Mouse (Mus musculus): Measurements from ENCODE around the gene Pygm.
A peak's percentile ranks its signal among the peaks of the same experiment; 100 is the strongest.

Gene Pygm

GRCm38 (mm10) chr19:6407816-6408510, 23.8 kb downstream of the Pygm start:
- no peak for DNase-seq (ENCODE audit: low read depth in 1 of 2, low spot score in 2 of 2)

DNA sequence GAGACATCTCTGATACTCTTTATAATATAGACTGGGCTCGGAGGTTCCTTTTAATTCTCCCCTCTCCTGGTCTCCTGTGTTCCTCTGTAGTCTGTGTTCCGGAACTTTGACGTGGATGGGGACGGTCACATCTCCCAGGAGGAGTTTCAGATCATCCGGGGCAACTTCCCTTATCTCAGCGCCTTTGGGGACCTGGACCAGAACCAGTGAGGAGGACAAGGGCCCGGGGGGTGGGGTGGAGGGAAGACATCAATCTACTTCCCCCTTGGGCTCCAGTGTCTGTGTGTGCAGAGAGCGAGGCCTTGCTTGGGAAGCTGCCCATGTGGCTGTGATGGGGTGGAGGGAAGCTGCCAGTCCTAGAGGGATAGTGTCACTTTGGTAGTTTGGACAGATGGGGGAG, 24.6 kb downstream of the Pygm start:
- no peak for DNase-seq (ENCODE audit: low read depth in 1 of 2, low spot score in 2 of 2)

GRCm38 (mm10) chr19:6409176-6409575, 25.0 kb downstream of the Pygm start:
- no peak for DNase-seq (ENCODE audit: low read depth in 1 of 2, low spot score in 2 of 2)

DNA sequence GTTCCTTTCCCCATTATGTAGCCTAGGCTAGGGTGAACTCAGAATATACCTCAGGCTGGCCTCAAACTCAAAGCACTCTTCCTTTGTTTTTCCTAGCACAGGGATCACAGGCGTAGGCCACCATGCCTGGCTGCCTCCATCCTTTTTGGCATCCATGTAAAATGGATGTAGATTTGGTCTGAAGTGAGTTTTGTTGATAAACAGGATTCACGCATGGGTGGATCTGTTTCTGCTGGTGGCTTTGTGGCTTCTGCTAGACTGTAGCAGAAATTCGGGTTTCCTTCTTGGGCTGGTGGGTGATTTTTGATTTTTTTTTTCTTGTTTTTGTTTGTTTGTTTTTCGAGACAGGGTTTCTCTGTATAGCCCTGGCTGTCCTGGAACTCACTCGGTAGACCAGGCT, 25.7 kb downstream of the Pygm start:
- DNase-seq (ENCODE audit: low read depth in 1 of 2, low spot score in 2 of 2): no peak

- DNase-seq (ENCODE audit: low read depth in 1 of 2, low spot score in 2 of 2): no peak
Measured at GRCm38 (mm10) chr19:6412798-6413197, 28.6 kb downstream of the Pygm start.

GRCm38 (mm10) chr19:6415454-6415853, 31.3 kb downstream of the Pygm start:
- no peak for DNase-seq (ENCODE audit: low read depth in 1 of 2, low spot score in 2 of 2)

DNA sequence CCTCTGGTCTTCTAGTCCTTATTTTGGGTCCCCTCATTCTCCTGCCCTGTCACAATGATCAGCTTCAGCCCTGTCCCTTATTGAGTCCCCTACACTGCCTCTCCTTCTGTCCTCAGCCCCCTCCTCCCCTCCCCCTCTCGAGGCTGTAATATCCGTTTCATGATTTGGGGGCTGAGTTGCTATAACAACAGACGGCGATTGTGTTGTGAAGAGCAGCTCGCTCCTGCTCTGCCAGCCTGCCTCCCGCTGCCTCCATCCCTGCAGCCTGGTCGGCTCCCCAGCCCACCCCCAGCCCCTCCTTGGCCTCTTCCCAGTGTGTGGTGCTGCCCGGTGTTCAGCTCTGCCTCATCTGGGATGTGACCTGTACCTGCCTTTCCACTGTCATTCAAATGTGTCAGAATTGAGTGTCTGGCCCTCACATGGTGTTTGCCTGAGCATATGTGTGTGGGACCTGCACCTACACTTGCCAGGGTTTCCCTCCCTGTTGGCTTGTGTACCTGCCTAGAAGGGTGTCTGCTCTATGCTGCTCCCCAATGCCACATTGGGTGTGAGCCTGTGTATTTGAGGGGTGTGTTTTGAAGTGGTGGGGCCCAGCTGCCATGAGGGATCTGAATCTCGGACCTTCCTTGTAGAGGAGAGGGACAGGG, 32.0 kb downstream of the Pygm start:
- DNase-seq (ENCODE audit: low read depth in 1 of 2, low spot score in 2 of 2): no peak

DNA sequence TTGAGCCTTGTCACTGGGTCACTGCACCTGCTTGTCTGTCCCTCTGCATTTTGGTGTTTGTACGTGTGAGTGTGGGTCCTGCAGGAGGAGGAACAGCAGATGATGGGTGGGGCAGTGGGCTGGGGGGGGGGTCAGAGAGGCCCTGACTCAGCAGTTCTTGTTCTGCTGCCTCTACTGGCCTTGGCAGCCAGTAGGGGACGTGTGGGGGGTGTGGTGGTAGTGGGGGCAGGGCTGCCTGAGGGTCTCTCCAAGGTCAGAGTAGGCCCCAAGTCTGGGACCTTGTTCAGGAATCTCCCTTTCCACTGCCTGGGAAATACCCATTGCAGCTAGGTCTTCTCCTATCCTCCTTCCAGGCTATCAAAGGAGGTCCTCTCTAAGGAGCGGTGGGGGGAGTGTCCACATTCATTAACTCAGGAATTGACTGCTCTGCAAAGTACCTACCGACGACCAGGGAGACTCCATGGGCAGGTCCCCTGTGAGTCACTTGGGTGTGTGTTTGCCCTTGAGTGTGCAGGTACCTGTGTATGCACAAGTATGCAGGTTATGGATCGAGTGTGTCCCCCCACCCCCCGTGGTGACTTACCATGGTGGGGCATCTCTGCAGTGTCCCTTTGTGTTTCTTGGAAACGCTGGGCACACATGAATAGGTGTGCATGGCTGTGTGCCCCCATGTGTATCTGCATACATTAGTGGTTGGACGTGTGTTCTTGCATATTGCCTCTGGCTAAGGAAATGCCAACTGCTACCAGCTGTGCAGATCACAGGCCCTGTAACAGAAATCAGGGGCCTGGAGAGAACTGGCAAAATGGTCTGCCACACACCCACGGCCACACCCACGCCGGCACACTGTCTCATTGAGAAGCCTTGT, 32.9 kb downstream of the Pygm start:
- DNase-seq (ENCODE audit: low read depth in 1 of 2, low spot score in 2 of 2): no peak

- DNase-seq (ENCODE audit: low read depth in 1 of 2, low spot score in 2 of 2): peak; percentile 48 to 75
Measured at GRCm38 (mm10) chr19:6418233-6418879, 34.2 kb downstream of the Pygm start, which contains the start of gene Nrxn2. Nrxn2 (plus strand) TSS chr19:6418731.

DNA sequence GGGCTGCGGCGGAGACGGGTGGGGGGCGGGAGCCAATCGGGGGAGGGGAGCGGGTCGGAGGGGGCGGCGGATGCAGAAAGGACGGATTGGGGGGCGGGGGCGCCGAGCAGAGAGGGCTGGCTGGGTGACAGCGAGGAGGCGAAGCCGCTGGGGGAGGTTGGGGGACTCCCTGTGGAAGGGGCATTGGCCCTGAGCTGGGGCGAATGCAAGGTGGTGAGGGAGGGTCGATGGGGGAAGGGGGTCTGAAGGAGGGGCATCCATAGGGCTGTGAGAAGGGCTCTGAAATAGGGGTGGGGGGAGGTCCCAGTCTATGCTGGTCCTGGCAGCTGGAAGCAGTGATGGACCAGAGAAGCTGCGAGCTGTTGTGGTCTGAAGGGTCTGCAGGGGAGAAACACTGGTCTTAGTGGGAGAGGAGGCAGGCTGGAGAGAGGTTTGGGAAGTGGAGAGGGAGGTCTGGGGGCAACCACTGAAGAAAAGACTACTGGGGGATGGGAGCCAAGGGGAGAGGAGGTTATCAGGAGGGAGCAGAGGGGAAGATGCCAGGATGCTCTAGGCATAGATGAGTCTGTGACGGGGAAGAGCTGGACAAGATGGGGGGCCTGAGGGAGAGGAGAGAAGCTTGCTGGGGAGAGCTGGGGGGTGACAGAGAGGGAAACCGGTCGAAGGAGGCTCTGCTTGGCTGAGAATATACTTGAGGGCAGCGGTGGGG, 34.9 kb downstream of the Pygm start:
- no peak for DNase-seq (ENCODE audit: low read depth in 1 of 2, low spot score in 2 of 2)

- no peak for DNase-seq (ENCODE audit: low read depth in 1 of 2, low spot score in 2 of 2)
Measured at GRCm38 (mm10) chr19:6419805-6420310, 35.7 kb downstream of the Pygm start.

- DNase-seq (ENCODE audit: low read depth in 1 of 2, low spot score in 2 of 2): no peak
Measured at GRCm38 (mm10) chr19:6420481-6421210, 36.4 kb downstream of the Pygm start.

DNA sequence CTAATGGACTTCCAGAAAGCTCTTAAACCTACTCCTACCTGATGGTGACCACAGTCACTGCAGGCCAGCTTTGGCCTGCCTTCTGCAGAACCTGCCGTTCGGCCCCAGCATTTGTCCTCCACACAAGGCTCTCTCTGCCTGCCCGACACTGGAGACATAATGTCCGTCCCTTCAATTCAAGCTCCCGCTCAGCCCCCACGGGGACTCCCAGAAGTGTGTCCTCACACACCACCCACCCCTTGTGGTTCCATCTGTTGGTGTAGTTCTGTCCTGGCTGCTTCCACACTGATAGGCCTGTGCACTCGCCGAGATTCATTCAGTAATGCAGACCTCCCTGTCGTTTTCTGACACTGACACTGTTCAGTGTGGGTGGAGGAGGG, 37.0 kb downstream of the Pygm start:
- DNase-seq (ENCODE audit: low read depth in 1 of 2, low spot score in 2 of 2): no peak

- no peak for DNase-seq (ENCODE audit: low read depth in 1 of 2, low spot score in 2 of 2)
Measured at GRCm38 (mm10) chr19:6422014-6422413, 37.8 kb downstream of the Pygm start.

- DNase-seq (ENCODE audit: low read depth in 1 of 2, low spot score in 2 of 2): no peak
Measured at GRCm38 (mm10) chr19:6423241-6423640, 39.0 kb downstream of the Pygm start.

GRCm38 (mm10) chr19:6424137-6424881, 40.1 kb downstream of the Pygm start:
- DNase-seq (ENCODE audit: low read depth in 1 of 2, low spot score in 2 of 2): no peak

GRCm38 (mm10) chr19:6425595-6425994, 41.4 kb downstream of the Pygm start:
- no peak for DNase-seq (ENCODE audit: low read depth in 1 of 2, low spot score in 2 of 2)

- peak in 1 of 2 experiments; percentile 38 for DNase-seq (ENCODE audit: low read depth in 1 of 2, low spot score in 2 of 2)
Measured at GRCm38 (mm10) chr19:6426703-6427500, 42.7 kb downstream of the Pygm start.
